Mouse (Mus musculus) left cerebral cortex, postnatal 4 days (tissue): ENCODE measurements at regions not wholly inside any gene's neighbourhood (a gene's known extent, or its start where the extent isn't known, plus 50 kb on each side); places are given as distances from the start of the nearest gene placed in this dataset. TPM values are rescaled to one million over a fixed set of nuclear protein-coding genes. Genes with fewer than 3 reads are reported as not detected.

Source experiments
- microRNA-seq: library from miRNA; unstranded; fragments of <30 nt; microRNA quantifications from one replicate; pipeline ENCODE4 v1.2.0, GENCODE M21; 2022

Small RNAs in the stretch of these regions (microRNA-seq; reads per million reads assigned to microRNA genes)
- gene Gm26190 = not detected
